Mouse (Mus musculus) B cell, adult 2 months (primary cell): ENCODE results near the gene Pctp.

Experiments used
- DNase-seq, 2 experiments: peaks; one replicate each; pipeline ENCODE4 v3.0.0; 2022

Gene Pctp

DNA sequence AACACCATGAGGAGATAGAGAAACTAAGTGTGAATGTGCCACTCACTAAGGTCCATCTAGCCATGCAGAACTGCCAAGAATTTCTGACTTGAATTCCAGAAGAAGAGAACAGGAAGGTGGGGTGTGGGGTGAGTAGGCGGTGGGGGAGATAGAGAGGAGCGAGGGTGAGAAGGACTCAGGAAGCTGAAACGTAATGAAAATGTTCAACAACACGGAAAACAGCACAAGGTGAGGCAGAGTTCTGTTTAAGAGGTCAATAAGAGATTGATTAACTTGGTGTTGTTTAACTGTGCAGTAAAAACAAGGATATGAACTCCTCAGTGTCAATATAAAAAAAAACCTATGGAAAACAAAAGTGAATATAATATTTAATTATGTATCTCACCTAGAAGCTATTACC, 3.4 kb upstream of the Pctp start:
- no peak for DNase-seq

DNA sequence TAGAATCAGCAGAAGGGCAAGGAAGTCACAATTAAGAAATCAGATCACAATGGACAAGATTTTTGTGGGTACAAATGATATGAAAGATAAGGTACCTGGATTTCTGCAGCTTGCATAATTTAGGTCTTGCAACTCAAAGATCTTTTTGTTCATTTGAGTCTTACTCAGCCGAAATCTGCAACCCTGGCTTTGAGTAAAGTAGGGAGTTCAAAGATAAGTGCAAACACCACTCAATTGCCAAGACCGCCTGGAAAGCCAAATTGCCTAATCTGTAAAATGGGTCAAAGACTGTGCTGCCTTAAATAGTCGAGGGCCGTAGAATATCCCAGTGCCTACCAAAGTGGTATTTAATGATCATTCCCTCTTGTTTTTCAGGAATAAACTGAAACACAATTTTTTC, 692 bp upstream of the Pctp start:
- no peak for DNase-seq

DNA sequence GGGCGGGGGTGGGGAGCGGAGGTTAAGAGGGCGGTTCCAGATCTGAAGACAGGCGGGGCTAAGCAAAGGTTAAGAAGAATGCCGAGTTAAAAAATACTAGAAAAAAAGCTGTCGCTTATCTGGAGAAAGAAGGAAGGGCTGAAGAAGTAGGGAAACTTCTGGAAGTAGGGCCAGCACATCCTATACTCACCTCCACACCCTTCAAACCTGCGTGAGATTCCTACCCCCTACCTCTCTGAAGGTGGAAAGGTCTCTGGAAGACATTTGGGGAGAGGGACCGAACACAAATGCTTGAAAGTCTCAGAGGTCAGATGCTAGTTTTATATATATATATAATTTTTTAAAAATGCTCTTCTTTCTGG, 274 bp upstream of the Pctp start:
- no peak for DNase-seq

DNA sequence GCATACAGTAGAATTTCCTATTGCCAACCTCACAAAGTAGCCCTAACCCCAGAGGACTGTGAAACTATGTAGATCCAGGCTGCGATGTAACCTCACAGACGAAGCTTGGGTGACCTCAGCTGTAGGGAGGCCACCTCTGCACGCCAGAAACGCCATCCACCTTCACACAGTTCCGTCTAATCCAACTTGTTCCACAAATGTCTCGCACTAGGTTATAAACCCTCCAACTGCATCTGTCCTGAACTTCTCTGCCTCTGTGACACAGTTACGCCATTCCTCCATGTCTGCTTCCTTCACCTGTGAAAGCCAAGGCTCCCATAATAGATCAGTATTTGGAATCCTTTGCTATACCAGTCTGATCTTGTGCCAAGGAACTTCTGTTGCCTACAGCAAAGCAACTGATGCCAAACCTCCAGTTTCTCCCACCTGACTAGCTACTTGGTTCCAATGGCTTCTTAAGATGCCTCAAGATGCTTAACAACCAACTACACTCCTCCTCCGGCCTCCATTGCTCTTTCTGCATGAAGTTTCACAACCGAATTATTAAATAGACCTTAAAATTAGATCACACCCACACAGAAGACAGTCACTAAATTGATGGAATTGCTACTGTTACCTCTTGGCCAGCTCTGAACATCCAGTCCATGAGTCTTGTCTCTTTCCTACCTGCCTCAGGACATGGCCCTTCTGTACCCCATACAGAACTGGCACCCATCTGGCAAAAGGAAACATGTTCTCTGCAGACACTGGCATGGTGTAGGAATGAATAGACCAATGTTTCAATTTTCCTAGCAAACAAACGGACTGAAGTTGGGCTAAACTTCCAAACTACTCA, 1.1 kb downstream of the Pctp start:
- no peak for DNase-seq

DNA sequence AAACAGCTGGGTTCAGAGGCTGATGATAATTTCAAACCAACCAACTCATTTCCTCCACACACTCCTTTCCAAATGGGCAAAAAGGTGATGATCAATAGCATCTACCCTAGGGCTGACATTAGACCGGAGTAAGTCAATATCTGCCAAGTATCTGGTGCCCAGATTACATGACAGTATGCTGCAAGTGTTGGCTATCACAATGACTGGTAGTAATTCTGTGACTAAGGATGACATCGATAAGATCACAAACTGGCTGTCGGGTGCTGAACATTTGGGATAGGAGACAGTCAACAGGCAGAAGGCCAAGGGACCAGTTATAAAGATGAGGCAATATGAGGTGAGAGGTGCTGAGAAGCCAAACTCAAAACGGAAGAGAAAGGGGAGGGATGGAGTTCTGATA, 2.0 kb downstream of the Pctp start:
- no peak for DNase-seq

DNA sequence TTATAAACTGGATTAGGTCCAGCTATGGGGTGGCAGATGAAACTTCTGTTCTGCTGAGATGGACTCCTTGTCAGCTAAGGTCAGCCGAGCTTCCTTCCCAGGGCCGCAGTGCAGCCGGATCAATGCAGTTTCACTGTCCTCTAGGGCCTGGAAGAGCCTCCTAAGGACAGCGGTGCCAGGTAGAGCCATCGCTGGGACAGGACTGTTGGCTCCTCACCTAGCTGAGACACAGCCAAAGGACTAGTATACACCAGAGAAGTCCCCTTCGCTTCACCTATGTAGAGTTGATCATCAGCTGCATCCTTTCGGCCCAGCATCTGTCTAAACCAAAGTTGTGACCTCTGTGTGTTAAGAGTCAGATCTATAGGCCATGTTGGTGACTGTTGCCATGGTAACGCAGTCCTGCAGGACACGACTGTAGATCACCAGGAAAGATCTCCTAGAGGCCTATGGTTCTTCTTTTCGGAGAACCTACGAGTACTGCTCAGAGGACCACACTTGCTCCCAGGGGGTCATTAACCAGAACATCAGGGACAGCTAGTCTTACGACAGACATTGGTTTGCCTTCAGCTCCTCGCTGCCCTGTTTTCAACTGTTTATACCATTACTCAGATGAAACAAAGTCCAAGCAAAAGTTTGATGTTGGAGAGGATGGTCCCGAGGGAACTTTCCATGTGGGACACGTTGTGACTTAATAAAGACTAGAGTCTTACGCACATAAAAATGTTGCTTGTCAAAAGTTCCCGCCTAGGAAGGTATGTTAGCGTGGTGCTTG, 3.5 kb downstream of the Pctp start:
- no peak for DNase-seq

DNA sequence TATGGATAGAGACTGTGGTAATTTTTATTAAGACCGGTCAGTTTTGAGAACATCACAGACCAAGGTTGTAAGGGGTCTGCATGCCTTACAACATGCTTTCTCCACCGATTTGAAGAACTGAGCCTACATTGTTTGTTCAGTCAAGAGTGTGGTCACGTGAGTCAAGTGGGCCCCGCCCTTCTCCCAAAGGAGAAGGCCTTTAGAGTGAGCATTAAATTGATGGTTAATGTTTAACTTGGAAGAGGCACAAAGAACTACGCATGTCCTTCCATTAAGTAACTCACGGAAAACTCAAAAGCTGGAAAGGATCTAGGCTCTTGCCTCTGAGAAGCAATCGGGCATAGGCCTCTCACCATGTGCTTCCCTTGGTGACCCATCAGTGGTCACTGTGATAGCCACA, 5.8 kb downstream of the Pctp start:
- DNase-seq, result no peak

DNA sequence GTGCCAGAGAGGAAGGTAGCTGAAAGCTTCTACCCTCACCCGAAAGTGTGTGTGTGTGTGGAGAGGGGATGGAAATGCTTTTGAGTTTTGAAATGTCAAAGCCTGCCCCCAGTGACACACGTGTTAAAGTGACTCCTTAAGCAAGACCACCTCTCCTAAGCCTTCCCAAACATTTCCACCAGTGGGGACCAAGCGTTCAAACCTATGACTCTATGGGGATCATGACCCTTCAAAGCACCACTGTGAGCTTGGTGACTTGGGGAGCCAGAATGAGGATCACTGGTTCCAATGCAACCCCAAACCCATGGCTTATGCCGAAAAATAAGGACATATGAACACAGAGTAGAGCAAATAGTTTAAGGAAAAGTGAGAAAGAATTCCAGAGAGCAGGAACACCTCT, 6.3 kb downstream of the Pctp start:
- no peak for DNase-seq

DNA sequence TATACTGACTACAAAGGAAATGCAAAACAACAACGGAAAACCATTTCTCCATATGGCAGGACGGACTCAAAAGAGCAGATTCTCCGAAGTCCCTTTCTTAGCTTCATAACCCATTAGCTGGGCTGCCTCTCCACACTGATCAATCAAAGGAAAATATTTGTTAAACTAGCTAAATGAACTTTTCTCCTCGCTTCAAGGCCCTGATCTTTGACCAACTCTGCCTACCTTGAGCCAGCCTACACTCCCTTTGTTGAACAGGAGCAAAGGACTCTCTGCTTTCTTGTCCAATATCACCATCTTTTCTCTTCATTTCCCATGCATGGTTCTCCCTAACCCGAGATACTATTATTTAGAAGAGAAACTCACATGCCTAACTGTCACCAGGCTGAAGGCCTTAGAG, 7.1 kb downstream of the Pctp start:
- DNase-seq, result no peak

DNA sequence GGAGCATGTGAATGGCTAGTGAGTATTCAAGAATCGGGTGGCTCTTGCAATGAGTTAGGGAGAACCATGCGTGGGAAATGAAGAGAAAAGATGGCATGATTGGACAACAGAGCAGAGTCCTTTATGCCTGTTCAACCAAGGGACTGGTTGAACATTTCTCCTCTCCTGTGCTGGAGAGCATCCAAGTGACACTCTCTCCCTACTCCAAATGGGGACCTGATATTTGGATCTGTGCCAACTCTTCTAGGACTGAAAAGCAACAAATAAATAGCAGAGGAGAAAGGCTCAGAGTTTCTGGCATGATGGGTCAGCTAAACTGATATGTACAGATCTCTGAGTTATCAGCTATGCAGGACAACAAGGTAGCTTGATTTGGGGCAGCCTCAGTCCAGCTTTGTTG, 8.0 kb downstream of the Pctp start:
- no peak for DNase-seq

DNA sequence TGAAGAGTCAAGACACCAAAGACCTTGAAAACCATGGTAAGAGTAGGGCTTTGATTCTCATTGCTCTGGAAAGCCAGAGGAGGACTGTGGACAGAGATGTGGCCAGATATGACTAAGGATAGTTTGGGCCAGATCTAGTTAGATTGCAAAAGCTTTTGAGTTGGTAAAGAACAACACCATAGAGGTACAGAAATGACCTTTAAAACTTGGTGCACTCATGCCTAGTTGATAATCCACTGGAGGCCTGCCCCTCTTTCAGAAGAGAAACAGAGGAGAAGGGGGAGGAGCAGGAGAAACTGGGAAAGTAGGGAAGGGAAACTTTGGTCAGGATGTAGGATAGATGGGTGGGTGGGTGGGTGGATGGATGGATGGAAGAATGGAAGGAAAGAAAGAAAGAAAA, 11.0 kb downstream of the Pctp start:
- no peak for DNase-seq

DNA sequence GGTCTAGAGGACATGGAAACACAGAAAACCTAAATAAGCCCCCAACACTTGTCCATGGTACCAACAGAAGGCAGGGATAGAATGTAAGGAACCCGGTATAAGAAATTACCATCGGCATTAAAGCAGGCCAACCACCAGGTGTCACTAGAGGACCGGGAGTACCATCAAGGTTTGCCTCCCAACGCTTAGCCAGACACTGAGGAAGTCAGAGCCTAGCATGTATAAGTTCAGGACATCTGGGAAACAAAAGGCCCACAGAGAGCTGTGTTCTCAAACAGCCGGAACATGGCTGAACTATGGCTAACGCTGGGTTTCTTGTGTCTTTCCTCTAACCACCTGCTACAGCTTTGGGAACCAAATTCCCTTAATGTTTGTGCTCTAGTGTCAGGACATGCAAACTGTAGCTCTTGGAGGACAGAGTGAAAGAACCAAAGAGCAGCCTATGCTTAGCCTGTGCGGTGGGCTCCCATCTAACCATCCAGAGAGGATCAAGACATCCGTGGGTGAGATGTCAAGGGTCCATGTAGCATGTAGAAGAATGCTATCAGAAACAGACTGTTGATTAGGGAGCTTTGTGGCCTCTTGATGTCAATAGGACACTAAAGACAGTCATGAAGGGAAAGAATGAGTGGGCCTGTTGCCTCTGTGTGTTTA, 13.6 kb downstream of the Pctp start:
- DNase-seq, result peak; percentile 69 to 73

DNA sequence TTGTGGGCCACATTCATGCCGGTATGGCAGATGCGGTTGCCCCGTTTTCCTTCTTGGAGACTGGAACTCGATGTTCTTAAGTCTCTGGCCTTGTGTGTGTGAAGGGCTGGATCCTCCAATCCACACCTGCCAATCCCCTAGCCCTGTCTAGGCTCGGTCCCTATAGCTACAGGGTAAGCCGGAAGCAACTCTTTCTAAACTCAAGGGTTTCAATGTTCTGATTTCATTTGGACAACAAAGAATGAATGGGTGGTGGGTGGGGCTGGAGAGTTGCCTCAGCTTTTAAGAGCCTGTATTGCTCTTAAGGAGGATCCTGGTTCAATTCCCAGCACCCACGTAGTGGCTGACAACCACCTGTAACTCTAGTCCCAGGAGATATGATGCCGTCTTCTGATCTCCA, 16.2 kb downstream of the Pctp start:
- DNase-seq, result no peak

DNA sequence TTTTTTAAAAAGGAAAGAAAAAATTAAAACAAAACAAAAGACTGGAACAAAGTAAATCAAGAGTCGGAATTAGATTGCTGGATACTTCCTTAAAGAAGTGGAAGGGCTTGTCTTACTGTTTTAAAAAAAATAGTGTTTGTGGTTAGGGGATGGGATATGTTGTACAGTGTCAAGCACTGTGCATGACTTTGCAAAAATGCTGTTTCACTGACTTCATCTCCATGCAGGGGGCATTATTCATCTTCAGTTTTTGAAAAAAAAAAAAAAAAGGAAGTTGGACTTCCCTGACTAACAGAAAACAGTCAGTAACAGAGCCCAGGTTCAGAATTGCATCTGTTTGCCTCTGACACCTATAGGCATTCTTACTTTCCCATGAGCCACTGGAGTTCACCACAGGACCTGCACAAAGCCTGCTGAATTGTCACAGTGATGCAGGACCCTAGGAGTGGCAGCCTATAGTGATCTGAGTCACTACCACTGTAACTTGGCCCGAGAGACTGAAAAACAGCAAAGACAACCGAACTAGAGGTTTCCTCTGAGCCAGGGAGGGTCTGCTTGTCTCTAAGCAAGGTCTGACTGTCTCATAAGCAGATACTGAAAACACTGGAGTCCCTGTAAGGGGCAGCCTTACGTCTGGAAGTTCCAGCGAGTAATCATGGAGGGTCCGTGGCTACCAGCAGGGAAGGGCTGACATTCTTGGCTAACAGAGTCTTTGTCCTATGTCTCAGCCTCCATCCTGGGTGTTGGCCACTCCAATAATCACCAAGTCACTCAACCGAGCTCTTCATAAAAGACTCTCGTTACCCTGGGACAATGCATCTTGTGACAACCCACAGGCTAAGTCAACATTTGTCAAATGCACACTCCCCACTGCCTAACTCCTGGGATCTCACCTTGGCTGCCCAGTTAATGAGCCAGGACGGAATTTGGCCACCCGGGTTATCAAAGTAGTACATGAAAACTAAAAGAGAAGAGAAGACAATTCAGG, 17.2 kb downstream of the Pctp start:
- DNase-seq, result no peak

DNA sequence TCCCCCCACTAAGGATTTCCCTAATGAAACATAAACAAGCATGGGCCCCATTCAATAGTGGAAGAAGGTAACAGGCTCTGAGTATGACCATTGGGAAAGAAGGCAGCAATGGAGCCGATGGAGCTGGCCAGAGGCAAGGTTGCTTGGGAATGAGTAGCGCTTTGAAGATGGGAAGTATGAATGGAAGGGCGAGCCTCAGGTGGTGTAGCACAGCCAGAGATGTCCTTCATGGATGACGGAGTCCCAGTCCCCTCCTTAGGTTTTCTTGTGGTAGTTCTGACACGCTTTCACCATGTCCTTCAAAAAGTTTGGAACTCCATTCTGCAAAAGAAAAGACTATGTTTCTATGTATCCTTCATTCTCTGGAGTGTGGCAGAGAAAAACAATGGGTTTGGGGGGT, 18.3 kb downstream of the Pctp start:
- DNase-seq, result no peak

DNA sequence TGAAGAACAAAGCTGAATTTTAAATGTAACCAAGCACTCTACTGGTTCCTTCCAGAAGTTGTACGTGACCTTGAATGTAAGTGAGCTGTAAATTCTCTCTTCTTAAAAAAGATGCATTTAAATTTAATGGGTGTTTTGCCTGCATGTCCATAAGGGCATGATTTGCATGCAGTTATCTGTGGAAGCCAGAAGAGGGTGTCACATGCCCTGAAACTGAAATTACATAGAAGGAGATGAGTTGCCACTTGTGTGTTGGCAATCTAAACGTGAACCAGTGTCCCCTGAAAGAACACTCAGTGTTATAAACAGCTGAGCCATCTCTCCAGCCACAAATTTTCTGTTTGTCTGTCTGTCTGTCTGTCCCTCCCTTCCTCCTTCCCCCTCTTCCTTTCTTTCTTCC, 19.8 kb downstream of the Pctp start:
- no peak for DNase-seq

DNA sequence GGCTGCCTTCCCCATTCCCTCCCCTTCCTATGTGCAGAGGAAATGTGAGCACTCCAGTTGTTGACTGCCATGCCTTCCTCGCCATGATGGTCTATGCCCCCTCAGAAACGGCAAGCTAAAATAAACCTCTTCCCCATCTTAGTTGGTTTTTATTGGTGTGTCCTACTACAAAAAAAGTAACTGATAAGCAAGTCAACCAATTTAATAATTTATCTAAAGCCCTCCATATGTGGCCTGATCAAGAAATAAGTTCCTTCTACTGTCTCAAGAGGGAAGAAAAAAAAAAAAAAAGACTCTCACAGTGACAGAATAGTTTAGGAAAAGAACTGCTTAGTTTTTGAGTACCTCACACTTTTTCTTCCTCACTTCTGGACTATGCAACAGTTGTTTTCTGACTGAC, 22.6 kb downstream of the Pctp start:
- no peak for DNase-seq

DNA sequence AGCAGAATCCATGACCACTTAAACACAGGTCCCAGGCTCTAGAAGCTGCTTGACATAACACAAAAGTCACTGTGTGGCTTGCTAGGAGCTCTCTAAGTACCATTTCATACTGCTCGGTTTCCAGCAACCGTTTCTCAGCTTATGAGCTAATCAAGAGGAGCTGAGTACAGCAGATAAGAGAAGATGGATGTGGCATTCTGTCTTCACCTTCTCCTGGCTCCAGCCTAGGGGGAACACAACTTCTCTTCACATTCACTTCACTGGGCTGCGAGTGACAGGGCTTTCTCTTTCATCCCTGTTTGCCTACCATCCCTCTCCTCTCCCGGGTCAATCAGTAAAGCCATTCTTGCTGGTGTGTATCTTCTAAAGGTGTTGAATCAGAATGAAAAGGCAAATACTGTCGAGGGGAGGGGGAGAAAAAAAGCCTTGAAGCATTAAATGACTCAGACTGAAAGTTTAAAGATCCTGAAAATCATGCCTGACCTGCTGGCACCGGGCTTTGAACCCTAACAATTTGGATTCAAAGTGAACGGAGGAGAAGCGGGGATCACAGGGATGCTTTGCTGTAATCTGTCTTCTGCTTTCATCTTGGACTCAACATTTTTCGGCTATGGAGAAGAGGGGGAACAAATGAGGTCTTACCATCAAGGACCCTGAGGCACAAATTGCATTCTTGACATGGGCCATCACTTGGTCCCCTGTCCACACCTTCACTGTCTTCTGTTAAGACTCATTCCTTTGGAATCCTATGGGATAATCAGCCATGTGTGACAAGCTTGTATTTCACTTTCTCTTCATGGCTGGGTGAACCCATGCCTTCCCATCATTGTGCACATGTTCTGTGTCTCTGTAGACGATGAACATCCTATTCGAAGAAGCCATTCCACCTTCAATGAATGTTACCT, 23.5 kb downstream of the Pctp start:
- no peak for DNase-seq

DNA sequence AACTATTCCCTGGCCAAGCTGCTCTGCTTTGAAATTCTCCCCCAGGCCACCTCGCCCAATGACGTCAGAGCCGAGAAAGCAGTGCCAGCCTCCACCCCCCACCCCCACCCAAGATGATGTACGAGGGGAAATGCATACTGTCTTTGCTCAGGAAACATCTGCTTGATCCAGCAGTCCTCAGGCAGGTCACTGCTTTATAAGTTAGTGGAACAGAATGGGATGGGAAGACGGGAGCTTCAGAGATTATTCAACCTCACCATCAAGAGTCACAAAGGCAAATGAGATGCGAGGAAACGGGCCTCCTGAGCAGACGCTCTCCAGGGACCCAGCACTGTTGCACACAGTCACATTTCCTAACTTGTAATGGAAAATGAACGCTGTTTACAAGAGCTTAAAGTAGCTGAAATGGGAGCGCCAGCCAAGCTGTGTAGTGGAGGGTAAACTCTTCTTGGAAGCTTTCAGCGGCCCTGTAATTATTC, 24.3 kb downstream of the Pctp start:
- no peak for DNase-seq

DNA sequence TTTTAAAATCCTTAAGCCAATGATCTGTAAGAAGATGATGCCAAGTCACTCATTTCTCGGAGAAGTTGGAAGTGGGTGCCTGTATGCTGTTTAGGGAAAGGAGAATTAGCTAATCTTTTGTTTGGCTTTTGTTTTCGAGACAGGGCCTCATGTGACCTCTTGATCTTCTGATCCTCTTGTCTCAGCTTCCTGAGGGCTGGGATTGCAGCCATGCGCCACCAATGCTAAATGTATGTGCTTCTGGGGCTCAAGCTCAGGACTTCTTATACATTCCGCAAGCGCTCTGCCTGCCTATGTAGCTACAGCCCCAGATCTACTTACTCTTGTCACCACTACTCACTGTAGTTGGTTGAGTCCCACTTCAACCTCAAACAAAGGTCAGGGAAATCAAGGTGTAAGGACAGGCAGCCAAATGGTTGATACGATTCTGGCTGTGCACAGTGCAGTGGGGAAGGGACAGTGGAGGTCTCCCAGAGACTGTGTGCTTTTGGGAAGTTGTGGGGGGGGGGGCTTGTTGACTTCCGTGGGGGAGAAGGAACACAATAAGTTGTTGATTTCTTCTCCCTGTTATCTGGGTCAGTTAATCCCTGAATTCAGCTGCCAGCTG, 24.8 kb downstream of the Pctp start:
- no peak for DNase-seq

DNA sequence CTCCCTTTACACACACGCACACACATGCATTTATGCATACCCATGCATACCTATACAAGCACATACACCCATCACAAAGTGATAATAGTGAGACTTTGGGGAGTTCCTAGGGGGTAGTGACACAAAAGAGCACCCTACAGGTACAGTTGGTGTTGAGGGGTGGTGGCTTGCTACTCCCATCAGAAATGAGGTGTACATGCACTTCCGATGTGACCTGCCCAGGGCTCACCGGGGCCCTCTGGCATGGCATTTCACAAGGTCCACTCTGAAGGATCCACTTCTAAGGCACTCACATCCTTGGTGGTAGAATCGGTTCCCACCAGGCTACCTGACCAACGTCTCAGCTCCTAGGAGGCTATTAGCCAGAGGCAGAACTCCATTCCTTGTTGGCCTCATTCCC, 26.3 kb downstream of the Pctp start:
- no peak for DNase-seq
